Mouse (Mus musculus) right cerebral cortex, postnatal 25 days (tissue): ENCODE measurements around the gene Trip10.

ENCODE experiments used
- DNase-seq: peaks from one replicate; pipeline ENCODE4 v3.0.0; 2022

The Trip10 gene

GRCm38 (mm10) chr17:57235803-57236202, 13.5 kb upstream of the Trip10 start:
- no peak for DNase-seq

- no peak for DNase-seq
Observed at GRCm38 (mm10) chr17:57237181-57237580, 12.1 kb upstream of the Trip10 start.

- no peak for DNase-seq
Observed at GRCm38 (mm10) chr17:57243650-57244370, 5.4 kb upstream of the Trip10 start.

DNA sequence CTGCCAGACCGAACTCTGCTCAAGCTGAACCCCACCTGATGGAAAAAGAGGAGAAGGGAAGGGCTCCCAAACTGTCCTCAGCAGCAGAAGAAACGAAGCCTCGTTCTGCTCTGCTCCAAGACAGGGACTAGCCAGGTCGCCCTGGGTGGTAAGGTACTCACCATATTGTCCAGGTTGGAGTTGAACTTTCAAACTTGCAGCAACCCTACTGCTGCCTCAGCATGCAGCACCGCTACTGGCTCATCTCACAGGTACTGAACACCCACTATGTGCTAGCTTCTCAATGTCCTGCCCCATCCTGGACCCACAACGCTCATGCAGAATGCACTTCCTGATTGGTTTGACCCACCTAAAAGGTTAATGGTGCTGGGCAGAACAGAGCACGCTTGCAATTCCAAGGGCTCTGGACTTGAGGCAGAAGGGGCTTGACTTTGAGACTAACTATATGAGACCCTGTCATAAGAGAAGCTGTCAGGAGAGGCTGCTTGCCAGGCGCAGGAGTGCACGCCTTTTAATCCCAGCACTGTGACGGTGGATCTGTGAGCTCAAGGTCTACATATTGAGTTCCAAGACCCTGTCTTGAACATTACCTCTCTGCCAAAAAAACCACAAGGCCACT, 3.8 kb upstream of the Trip10 start:
- no peak for DNase-seq

DNA sequence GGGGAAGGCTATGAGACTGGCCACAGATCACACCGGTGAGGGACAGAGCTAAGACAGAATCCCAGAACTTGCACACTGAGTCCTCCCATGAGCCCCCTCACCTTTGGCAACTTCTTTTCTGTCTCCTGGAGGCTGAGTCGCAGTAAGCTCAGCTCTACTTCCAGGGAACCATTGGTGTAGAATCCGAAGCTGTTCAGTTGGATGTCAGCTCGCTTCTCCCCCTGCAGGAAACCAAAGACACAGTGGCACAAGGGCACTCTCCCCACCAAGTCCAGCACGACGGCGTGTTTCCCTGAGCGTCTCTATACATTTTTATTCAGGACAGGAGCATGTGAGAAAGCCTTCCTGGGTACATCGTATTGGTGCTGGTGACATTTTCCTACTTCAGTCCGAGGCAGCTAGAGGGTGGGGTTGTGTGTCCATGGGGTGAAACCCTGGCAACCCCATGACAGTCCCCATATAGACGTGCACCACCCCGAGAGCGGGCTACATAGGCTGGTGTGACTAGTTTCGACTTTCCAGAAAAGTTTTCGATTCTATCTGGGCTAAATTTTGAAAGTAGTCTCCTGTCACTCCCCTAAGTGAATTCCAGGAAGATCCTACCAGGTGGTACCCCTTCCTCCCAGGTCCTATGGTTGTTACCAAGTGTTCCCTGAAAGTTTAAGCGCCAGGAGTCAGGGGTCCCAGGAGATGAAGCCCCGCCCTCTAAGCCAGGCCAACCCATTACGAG, 2.4 kb upstream of the Trip10 start:
- no peak for DNase-seq

GRCm38 (mm10) chr17:57247393-57248200, 1.7 kb upstream of the Trip10 start:
- peak; percentile 93 for DNase-seq

GRCm38 (mm10) chr17:57248201-57248699, 1.0 kb upstream of the Trip10 start, which contains the start of gene Gpr108:
TSS of gene Gpr108 (minus strand) at chr17:57248446.
- peak; percentile 89 for DNase-seq

- DNase-seq = no peak
Observed at GRCm38 (mm10) chr17:57248771-57249170, 484 bp upstream of the Trip10 start.

DNA sequence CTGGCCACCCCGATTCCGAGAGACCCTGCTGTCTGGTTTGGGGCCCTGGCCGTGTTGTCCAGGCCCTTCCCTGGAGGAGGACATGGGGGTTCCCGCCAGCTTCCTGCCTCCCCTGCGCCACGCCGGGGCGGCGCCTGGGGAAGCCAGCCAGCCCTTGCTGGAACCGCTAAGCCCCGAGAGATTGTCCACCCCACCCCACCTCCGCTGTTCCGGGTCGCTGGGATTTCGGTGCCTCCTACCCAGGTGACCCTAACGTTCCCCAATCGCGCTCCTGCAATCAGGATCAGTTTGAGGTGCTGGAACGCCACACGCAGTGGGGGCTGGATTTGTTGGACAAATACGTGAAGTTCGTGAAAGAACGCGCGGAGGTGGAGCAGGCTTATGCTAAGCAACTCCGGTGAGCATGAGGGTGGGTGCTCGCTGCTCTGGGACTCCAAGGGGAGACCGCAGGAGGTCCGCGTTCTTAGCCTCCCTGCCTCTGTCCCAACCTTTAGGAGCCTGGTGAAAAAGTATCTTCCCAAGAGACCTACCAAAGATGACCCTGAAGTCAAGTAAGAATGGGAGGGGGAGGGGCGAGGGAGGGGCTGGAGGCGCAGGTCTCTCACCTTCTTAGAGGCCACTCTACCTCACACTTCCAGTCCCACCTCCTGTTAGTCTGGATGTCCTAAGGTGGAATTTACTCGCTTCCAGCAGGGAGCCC, 1.4 kb downstream of the Trip10 start:
- DNase-seq = no peak

GRCm38 (mm10) chr17:57251431-57251830, 2.2 kb downstream of the Trip10 start:
- DNase-seq = no peak

GRCm38 (mm10) chr17:57253306-57253705, 4.1 kb downstream of the Trip10 start:
- no peak for DNase-seq

DNA sequence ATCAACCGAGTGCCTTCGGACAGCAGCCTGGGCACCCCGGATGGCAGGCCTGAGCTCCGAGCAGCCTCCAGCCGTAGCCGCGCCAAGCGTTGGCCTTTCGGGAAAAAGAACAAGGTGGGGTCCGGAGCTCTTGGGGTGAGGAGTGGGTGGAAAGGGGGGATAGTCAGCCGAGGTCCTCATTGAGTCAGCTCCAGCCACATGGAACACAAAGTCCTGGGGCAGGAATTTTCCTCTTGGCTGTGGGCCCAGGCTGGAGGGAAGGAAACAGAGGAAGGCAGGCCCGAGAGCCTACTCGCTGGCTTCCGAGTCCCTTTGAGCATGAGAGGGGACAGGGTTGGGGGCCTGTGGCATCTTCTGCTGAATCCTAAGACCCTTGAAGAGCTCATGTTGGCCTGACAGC, 6.1 kb downstream of the Trip10 start:
- no peak for DNase-seq

DNA sequence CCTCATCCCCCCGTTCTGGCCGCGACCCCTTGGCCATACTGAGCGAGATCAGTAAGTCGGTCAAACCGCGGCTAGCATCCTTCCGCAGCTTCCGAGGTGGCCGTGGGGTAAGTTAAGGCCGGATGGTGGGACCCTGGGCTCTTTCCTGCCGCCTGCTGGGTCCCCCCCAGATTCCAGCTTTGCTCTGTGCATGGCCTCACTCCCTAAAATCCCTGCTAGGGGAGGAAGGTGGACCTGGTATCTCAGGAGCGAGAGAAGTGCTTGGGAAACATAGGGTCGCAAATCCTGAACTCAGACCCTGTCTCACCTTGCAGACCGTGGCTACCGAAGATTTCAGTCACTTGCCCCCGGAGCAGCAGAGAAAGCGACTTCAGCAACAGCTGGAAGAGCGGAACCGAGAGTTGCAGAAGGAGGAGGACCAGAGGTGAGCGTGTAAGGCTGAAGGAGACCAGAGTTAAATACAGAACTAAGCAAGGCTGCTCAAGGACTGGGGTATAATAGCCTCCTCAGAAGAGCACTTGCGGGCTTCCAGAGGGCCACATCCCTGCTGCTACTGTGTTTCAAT, 7.7 kb downstream of the Trip10 start:
- DNase-seq = no peak

- DNase-seq = no peak
Observed at GRCm38 (mm10) chr17:57258191-57258590, 8.9 kb downstream of the Trip10 start.

DNA sequence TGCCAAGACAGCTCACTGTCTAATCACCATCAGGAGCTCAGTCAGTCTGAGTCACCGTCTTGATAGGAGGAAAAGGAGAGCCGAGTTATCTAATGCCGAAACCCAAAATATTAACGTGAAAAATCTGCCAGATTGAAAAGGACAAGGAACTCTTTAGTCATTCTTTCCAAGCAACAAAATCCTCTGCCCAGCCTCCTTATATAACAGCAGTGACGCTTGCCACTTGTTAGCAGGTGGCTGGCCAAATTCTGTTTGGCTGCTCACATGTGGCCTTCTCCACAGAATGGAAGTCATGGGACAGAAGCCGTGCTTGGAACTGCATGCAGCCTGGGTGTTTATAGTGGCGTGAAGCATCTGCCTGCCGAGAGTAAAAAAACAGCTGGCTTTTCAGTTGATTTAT, 10.5 kb downstream of the Trip10 start:
- DNase-seq = peak; percentile 55

DNA sequence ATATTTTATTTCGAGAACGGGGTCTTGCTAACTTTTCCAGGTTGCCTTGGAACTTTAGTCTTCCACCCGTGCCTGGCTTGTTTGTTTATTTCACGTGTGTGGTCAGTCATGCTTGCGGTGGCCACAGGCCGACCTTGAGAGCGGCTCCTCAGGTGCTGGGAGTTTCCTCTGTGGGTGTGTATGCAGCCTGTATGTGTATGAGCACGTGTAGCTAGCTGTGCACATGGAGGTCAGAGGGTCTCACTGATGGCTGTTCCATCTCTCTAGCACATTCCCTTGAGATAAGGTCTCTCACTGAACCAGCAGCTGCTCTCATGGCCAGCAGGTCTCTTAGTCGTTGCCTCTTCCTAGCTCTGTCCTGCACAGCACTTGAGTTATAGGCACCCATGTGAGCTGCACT, 11.1 kb downstream of the Trip10 start:
- DNase-seq = no peak

DNA sequence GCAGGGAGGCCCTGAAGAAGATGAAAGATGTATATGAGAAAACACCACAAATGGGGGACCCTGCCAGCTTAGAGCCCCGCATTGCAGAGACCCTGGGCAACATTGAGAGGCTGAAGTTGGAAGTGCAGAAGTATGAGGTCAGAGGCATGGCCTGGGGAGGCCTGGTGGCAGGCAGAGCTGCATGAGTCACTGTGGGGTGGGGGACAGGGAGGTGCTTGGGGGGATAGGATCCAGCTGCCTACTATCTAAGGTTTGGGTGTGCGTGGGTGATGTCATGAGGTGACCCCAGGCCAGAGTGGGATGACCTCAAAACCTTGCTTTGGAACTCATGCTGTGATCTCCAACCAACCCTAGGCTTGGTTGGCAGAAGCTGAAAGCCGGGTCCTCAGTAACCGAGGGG, 12.0 kb downstream of the Trip10 start:
- no peak for DNase-seq

DNA sequence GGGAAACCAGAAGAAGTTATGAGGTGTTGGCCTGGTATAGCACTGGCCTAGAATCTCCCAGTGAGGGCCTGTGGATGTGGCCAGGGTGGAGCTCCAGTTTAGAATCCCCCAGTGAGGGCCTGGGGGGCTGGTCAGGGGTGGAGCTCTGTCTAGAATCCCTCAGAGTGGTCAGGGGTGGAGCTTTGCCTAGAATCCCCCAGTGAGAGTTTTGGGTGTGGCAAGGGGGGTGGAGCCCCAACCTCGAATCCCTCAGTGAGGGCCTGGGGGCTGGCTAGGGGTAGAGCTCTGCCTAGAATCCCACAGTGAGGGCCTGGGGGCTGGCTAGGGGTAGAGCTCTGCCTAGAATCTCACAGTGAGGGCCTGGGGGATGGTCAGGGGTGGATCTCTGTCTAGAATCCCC, 12.5 kb downstream of the Trip10 start:
- no peak for DNase-seq

DNA sequence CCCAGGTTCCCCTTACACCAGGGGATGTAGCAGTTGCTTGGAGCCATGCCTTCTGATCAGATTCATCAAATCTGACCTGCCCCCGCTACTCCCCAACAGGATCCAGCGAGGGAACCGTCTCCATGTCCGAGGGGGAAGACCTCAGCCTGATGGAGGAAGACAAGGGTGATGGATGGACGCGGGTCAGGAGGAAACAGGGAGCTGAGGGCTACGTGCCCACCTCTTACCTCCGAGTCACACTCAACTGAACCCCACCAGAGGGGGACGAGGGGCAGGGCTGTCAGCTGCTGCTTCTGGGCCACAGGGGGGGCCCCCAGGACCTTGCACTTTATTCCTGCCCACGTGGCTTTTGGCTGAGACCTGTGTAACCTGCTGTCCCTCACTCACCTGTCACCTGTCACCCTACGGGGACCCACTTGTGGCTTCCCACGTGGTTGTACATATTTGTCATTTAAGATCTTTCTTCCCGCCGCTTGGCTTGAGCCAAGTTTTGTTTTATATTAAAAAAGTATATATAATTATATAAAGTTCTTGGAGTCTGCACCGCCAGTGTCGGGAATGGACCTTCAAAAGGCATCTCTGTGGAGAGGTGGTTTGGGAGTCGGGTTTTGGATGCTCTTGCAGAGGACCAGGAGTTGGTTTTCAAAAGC, 13.8 kb downstream of the Trip10 start:
- DNase-seq = no peak

GRCm38 (mm10) chr17:57264164-57264563, 14.9 kb downstream of the Trip10 start:
- no peak for DNase-seq
